Mouse (Mus musculus) limb, embryonic 15.5 days (tissue): ENCODE results near the gene Sntg2. TPM values are rescaled to one million over a fixed set of nuclear protein-coding genes. Genes with fewer than 3 reads are reported as not detected.

ENCODE experiments used
- ATAC-seq: fragments of 200-750 bp; cut with Nextera tagmentation; 2 replicates; pipeline ENCODE4 v1.8.0; 2017; ENCODE audit warnings: low read depth, moderate TSS enrichment; ENCODE audit not compliant: insufficient number of reproducible peaks, low FRiP score, low TSS enrichment
- H3K27ac ChIP-seq: fragments of 300-500 bp; sonication (generic); 2 replicates; pipeline ENCODE4 v1.5.1; 2015; ENCODE audit warnings: moderate library complexity, mild to moderate bottlenecking, inconsistent platforms
- H3K27me3 ChIP-seq: fragments of 300-500 bp; sonication (generic); 2 replicates; pipeline ENCODE4 v1.6.1; 2015; ENCODE audit warnings: inconsistent platforms
- H3K36me3 ChIP-seq: fragments of 300-500 bp; sonication (generic); 2 replicates; pipeline ENCODE4 v1.6.1; 2015; ENCODE audit warnings: inconsistent platforms
- H3K4me1 ChIP-seq: fragments of 300-500 bp; sonication (generic); 2 replicates; pipeline ENCODE4 v1.6.1; 2015; ENCODE audit warnings: inconsistent platforms
- H3K4me2 ChIP-seq: fragments of 300-500 bp; sonication (generic); 2 replicates; pipeline ENCODE4 v1.6.1; 2015; ENCODE audit warnings: mild to moderate bottlenecking, inconsistent platforms
- H3K4me3 ChIP-seq: fragments of 300-500 bp; sonication (generic); 2 replicates; pipeline ENCODE4 v1.5.1; 2015; ENCODE audit warnings: mild to moderate bottlenecking, inconsistent platforms
- H3K9ac ChIP-seq: fragments of 300-500 bp; sonication (generic); 2 replicates; pipeline ENCODE4 v1.6.1; 2015; ENCODE audit warnings: inconsistent platforms
- H3K9me3 ChIP-seq: fragments of 300-500 bp; sonication (generic); 2 replicates; pipeline ENCODE4 v1.6.1; 2016; ENCODE audit warnings: inconsistent platforms
- WGBS: fragments of 180-500 bp; shearing (Covaris S2); methylation state at CpG from one replicate; pipeline ENCODE4 v1.1.7; 2015; 5-methylcytosine and 5-hydroxymethylcytosine counted together
- polyA plus RNA-seq: library from polyadenylated mRNA; unstranded; fragments of >200 nt; fragmentation: Nextera tagmentation; extraction: Ambion mirVana; gene quantifications from 2 replicates; pipeline ENCODE4 v1.2.1, GENCODE M21; 2015

Gene Sntg2
- polyA plus RNA-seq, 1 experiment from 2014 or later = 0.99 TPM

DNA sequence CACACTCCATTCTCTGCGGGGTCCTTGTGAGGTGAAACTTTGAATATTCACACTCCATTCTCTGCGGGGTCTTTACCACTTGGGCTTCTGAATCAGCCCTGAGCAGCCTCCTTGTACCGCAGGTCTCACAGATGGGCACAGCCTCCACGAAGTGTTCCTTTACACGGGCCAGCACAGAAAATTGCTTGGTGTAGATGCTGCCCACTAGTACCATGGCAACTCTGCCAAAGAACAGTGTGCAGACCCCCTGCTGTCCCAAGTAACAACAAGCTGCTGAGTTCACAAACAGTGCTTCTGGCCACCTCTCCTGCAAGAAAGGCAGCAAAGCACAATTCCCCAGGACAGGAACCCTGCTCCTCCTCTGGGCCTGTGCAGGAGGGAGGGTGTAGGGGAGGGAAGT, 109.0 kb downstream of the Sntg2 start:
- H3K4me3 ChIP-seq = no peak overlapping the region
- H3K4me2 ChIP-seq = no peak overlapping the region
- no peaks in the 10 kb centered on the region for H3K9me3 ChIP-seq
- H3K4me1 ChIP-seq = no peaks in the 10 kb centered on the region
- no peaks in the 10 kb centered on the region for H3K36me3 ChIP-seq
- no peak overlapping the region for H3K27ac ChIP-seq
- ATAC-seq = no peak
- 45% methylated on average over 5 of the region's 5 CpGs for WGBS
- H3K9ac ChIP-seq = no peak overlapping the region
- peaks cover 6% of the 10 kb centered on the region for H3K27me3 ChIP-seq

- Histone ChIP-seq H3K27me3 (peaks cover 6% of the 10 kb centered on the region), H3K9me3 (no peaks in the 10 kb centered on the region), H3K9ac (no peak overlapping the region), H3K27ac (no peak overlapping the region), H3K4me2 (no peak overlapping the region), H3K36me3 (no peaks in the 10 kb centered on the region), H3K4me3 (no peak overlapping the region), H3K4me1 (no peaks in the 10 kb centered on the region)
- ATAC-seq = no peak
- WGBS = 8% methylated on average over 2 of the region's 2 CpGs
These were observed 112.0 kb downstream of the Sntg2 start for GRCm38 (mm10) chr12:30261187-30261586.

DNA sequence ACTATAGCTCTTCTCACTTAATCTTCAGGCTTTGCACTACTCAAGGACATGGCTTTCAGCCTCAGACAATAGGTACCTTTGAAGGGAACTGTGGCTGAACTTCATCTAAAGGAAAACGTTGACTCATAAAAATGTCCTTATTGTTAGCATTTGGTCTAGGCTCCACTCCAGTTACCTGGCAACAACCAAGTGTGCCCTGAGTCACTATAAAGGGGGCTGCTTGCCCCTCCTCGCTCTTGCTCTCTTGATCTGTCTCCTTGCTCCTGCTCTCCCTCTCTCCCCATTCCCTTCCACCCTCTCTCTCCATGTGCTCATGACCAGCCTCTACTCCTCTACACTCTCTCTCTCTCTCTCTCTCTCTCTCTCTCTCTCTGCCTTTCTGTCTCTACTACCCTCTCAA, 114.5 kb downstream of the Sntg2 start:
- Histone ChIP-seq H3K4me3 (no peak overlapping the region), H3K4me2 (no peak overlapping the region), H3K9me3 (no peaks in the 10 kb centered on the region), H3K27me3 (peaks cover 6% of the 10 kb centered on the region), H3K9ac (no peak overlapping the region), H3K36me3 (no peaks in the 10 kb centered on the region), H3K27ac (no peak overlapping the region), H3K4me1 (no peaks in the 10 kb centered on the region)
- no peak for ATAC-seq
- 57% methylated on average over 2 of the region's 2 CpGs for WGBS

DNA sequence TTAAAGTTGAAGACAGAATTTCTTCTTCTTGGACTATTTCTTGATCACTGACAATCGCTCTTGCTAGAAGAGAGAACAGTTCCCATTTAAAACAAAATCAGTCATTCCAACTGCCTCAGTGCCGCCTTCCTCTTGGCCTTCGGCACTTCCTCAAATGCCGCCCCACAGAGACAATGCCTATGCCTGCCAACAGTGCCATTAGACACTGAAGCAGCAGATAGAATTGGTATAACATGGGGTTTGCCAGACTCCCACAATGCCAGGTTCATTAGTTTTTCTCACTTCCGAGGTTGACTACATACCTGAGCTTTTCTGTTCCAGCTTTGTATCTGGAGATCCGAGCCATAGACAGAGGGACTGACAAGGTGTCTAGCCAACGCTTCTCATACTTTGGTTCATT, 115.5 kb downstream of the Sntg2 start:
- H3K9ac ChIP-seq = no peak overlapping the region
- H3K27me3 ChIP-seq = peaks cover 6% of the 10 kb centered on the region
- no peak overlapping the region for H3K4me3 ChIP-seq
- H3K9me3 ChIP-seq = no peaks in the 10 kb centered on the region
- no peak overlapping the region for H3K27ac ChIP-seq
- ATAC-seq = no peak
- 90% methylated on average over 7 of the region's 7 CpGs for WGBS
- H3K4me2 ChIP-seq = no peak overlapping the region
- H3K4me1 ChIP-seq = no peaks in the 10 kb centered on the region
- no peaks in the 10 kb centered on the region for H3K36me3 ChIP-seq

GRCm38 (mm10) chr12:30256207-30256606, 117.0 kb downstream of the Sntg2 start:
- peaks cover 6% of the 10 kb centered on the region for H3K27me3 ChIP-seq
- H3K4me3 ChIP-seq = no peak overlapping the region
- no peak for ATAC-seq
- no peak overlapping the region for H3K4me2 ChIP-seq
- no peak overlapping the region for H3K27ac ChIP-seq
- H3K9me3 ChIP-seq = no peaks in the 10 kb centered on the region
- 52% methylated on average over 3 of the region's 3 CpGs for WGBS
- H3K4me1 ChIP-seq = no peaks in the 10 kb centered on the region
- no peak overlapping the region for H3K9ac ChIP-seq
- H3K36me3 ChIP-seq = no peaks in the 10 kb centered on the region

- 75% methylated on average over 10 of the region's 10 CpGs for WGBS
- H3K9me3 ChIP-seq = no peaks in the 10 kb centered on the region
- no peaks in the 10 kb centered on the region for H3K4me1 ChIP-seq
- ATAC-seq = no peak
- H3K9ac ChIP-seq = no peak overlapping the region
- no peak overlapping the region for H3K4me3 ChIP-seq
- no peak overlapping the region for H3K27ac ChIP-seq
- no peaks in the 10 kb centered on the region for H3K36me3 ChIP-seq
- no peaks in the 10 kb centered on the region for H3K27me3 ChIP-seq
- H3K4me2 ChIP-seq = no peak overlapping the region
These were observed 118.6 kb downstream of the Sntg2 start for GRCm38 (mm10) chr12:30254581-30254980.

DNA sequence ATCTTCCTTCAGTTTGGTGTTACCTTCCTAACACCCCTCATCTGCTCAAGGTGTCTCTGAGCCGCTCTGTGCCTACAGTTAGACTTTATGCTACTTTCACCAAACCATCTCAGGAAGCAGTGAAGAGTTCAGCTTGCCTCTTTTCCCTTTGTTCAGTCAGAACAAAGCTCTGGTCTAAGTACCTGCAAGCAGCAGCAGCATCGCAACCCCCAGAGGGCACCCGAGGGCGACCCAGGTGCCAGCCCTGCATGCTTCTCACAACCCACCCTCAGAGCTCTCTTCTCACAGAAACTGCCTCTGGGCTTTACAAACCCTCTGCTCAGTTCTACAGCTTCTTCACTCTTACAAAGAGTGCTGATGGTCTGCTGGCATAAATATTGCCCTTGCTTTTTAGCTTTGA, 120.8 kb downstream of the Sntg2 start:
- Histone ChIP-seq H3K4me3 (no peak overlapping the region), H3K4me2 (no peak overlapping the region), H3K27me3 (no peaks in the 10 kb centered on the region; the same call in 1 of the 2 replicates), H3K9ac (no peak overlapping the region), H3K9me3 (no peaks in the 10 kb centered on the region), H3K4me1 (no peaks in the 10 kb centered on the region), H3K27ac (no peak overlapping the region), H3K36me3 (no peaks in the 10 kb centered on the region)
- WGBS = 85% methylated on average over 4 of the region's 4 CpGs
- no peak for ATAC-seq

DNA sequence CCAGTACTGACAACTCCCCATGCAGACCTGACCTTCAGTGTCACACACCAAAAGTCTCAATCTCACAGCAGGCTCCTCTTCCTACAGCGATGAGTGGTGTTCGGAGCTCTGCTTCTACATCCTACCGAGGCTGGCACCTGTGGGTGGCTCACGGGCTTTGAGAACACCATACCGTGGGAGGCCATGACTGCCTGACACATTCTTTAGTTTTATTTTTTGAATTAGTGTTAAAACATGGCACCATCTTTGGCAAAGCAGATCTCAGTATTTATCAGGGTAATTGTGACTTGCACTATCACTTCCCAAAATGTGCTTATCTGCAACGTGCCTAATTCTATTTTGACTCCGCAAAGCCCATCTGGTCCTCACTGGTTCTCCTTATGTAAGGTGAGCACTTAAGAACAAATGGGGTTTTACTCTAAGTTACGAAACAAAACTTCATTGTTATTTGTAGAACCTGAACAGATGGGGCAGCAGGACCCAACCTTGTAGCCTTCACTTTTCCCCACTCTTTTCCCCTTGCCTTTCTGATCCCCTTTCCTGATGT, 121.8 kb downstream of the Sntg2 start:
- 87% methylated on average over 8 of the region's 8 CpGs for WGBS
- Histone ChIP-seq H3K27me3 (no peaks in the 10 kb centered on the region; the same call in 1 of the 2 replicates), H3K4me1 (no peaks in the 10 kb centered on the region), H3K27ac (no peak overlapping the region), H3K4me2 (no peak overlapping the region), H3K9ac (no peak overlapping the region), H3K4me3 (no peak overlapping the region), H3K36me3 (no peaks in the 10 kb centered on the region), H3K9me3 (no peaks in the 10 kb centered on the region)
- no peak for ATAC-seq

DNA sequence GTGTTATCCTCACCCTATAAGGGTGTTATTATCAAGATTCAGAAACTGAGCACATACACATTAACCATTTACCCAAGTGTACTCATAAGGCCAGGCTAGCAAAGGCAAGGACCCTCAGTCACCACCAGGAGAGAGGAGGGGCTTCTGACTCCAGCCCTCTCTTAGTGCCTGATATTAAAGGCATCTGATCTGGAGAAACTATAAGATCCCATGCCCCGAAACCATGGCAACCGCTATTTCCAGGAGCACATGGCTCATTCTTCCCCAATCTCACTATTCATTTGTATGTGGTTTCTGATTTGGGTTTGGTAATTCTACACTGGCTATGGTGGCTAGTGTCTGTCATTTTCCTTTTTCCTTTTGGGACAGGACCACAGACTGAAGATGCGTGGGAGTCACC, 124.1 kb downstream of the Sntg2 start:
- no peaks in the 10 kb centered on the region for H3K36me3 ChIP-seq
- H3K4me2 ChIP-seq = no peak overlapping the region
- no peak overlapping the region for H3K9ac ChIP-seq
- ATAC-seq = no peak
- H3K4me3 ChIP-seq = no peak overlapping the region
- no peak overlapping the region for H3K27ac ChIP-seq
- no peaks in the 10 kb centered on the region for H3K4me1 ChIP-seq
- WGBS = 92% methylated on average over 3 of the region's 3 CpGs
- no peaks in the 10 kb centered on the region for H3K9me3 ChIP-seq
- no peaks in the 10 kb centered on the region; the same call in 1 of the 2 replicates for H3K27me3 ChIP-seq

- Histone ChIP-seq H3K36me3 (no peaks in the 10 kb centered on the region), H3K27me3 (no peaks in the 10 kb centered on the region; the same call in 1 of the 2 replicates), H3K9me3 (no peaks in the 10 kb centered on the region), H3K27ac (no peak overlapping the region), H3K4me3 (no peak overlapping the region), H3K4me2 (no peak overlapping the region), H3K9ac (no peak overlapping the region), H3K4me1 (no peaks in the 10 kb centered on the region)
- no peak for ATAC-seq
- 78% methylated on average over 5 of the region's 5 CpGs for WGBS
These were observed 126.8 kb downstream of the Sntg2 start for GRCm38 (mm10) chr12:30246286-30246945.

- Histone ChIP-seq H3K27ac (no peak overlapping the region), H3K9me3 (no peaks in the 10 kb centered on the region), H3K4me2 (no peak overlapping the region), H3K9ac (no peak overlapping the region), H3K36me3 (no peaks in the 10 kb centered on the region), H3K4me3 (no peak overlapping the region), H3K27me3 (no peaks in the 10 kb centered on the region; the same call in 1 of the 2 replicates), H3K4me1 (no peaks in the 10 kb centered on the region)
- ATAC-seq = no peak
- 17% methylated on average over 2 of the region's 2 CpGs for WGBS
These were observed 129.0 kb downstream of the Sntg2 start for GRCm38 (mm10) chr12:30244194-30244593.

DNA sequence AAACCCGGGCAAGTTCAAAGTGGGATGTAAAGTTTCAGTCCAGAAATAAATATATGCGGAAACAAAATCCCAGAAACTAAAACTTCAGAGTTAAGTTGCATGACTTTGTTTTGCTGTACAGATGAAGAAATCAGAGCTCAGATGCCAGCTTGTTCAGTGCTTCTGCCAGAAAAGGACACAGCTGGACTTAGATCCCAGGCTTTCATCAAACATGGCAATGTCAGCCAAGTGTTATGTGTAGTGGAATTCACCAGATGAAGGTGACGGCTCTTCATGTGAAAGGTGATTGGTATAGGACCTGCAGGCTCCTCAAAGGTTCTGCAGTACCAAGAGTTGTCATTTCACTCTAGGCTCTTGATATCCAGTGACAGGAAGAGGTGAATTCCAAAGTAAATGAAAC, 132.3 kb downstream of the Sntg2 start:
- H3K36me3 ChIP-seq = no peaks in the 10 kb centered on the region
- H3K9me3 ChIP-seq = no peaks in the 10 kb centered on the region
- no peaks in the 10 kb centered on the region for H3K27me3 ChIP-seq
- H3K9ac ChIP-seq = no peak overlapping the region
- WGBS = 82% methylated on average over 3 of the region's 3 CpGs
- no peak overlapping the region for H3K4me2 ChIP-seq
- no peaks in the 10 kb centered on the region for H3K4me1 ChIP-seq
- no peak for ATAC-seq
- H3K27ac ChIP-seq = no peak overlapping the region
- no peak overlapping the region for H3K4me3 ChIP-seq

DNA sequence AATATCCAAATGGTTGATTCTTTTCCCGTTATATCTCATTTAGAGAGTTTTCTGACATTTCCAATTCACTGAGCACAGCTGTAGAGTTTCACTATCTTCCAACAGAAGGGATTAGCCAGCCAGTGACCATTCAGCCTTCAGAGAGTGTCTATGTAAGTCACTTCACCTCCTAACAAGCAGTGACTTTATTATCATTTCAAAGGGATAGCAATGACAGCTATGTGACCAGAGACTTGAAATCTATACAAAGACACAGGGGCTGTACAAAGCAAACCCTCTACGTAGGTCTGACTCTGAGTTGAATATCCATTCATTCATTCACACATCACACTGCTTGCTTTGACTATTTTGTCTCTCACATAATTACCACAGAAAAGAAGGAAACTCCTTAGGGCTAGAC, 138.2 kb downstream of the Sntg2 start:
- ATAC-seq = no peak
- H3K9ac ChIP-seq = no peak overlapping the region
- no peaks in the 10 kb centered on the region for H3K4me1 ChIP-seq
- H3K27me3 ChIP-seq = no peaks in the 10 kb centered on the region
- WGBS = 78% methylated on average over 2 of the region's 2 CpGs
- no peaks in the 10 kb centered on the region for H3K9me3 ChIP-seq
- no peak overlapping the region for H3K4me3 ChIP-seq
- no peak overlapping the region for H3K27ac ChIP-seq
- H3K4me2 ChIP-seq = no peak overlapping the region
- H3K36me3 ChIP-seq = no peaks in the 10 kb centered on the region
